Mouse (Mus musculus) kidney, adult 2 months (tissue): Measurements from ENCODE around the gene Cyp4f40.

Source experiments
- CTCF ChIP-seq: fragments of 200-500 bp; conservative IDR thresholded peaks from 2 replicates; pipeline ENCODE4 v1.5.1; 2011; ENCODE audit warnings: low read depth, mild to moderate bottlenecking, control low read depth, low read length, moderate library complexity, mixed read lengths; ENCODE audit not compliant: insufficient read depth, insufficient read length
- POLR2A ChIP-seq: fragments of 200-500 bp; IDR thresholded peaks from one replicate; pipeline ENCODE4 v1.6.1; 2011; ENCODE audit warnings: low read depth, low read length, control low read depth

DNA sequence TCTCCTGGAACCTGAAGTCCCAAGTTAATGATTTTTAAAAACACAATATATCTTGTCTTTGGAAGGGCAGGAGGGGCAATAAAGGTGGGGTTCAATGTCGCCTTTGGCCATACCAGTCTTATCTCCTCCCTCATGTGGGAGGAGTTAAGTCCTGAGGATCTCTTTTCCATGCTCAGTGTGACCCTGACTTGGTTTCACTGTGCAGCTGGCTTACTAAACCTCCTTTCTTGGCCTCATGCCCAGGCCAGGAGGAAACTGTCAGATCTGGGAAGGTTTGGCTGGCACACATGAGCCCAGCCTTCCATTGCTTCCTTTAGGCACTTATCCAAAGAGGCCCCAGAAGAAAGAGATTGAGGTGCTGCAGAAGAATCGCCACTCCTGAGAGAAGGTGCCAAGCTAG lies at the start of gene Cyp4f40:
- TF ChIP-seq POLR2A (no peak), CTCF (no peak)
